Mouse (Mus musculus) thymus, postnatal 4 days (tissue): ENCODE results near the gene Olfr667.
"Not testable (repeated sequence)": the region's sequence is repeated elsewhere in the genome, so short reads cannot be mapped to it uniquely, and the experiment has no call there.

Experiments used
- DNase-seq: peaks from one replicate; pipeline ENCODE4 v3.0.0; 2021

Gene Olfr667

GRCm38 (mm10) chr7:104921382-104921781 is at the start of gene Olfr667:
Gene Olfr667, minus strand, starts transcription at chr7:104921482.
- no peak for DNase-seq

GRCm38 (mm10) chr7:104962520-104962919 is 41.2 kb upstream of the Olfr667 start, which contains the start of gene Olfr670:
Gene Olfr670, minus strand, starts transcription at chr7:104962620.
- no peak for DNase-seq

- DNase-seq, result not testable (repeated sequence)
These were observed 29.0 kb upstream of the Olfr667 start for GRCm38 (mm10) chr7:104950234-104950633.

GRCm38 (mm10) chr7:104933940-104934339 is 12.7 kb upstream of the Olfr667 start, which contains the start of gene Olfr669:
Gene Olfr669, plus strand, starts transcription at chr7:104934240.
- no peak for DNase-seq

- DNase-seq, result no peak
These were observed 6.7 kb upstream of the Olfr667 start, which contains the start of gene Olfr668 for GRCm38 (mm10) chr7:104927957-104928356. Gene Olfr668, minus strand, starts transcription at chr7:104928057.

GRCm38 (mm10) chr7:104895852-104896251 is 25.4 kb downstream of the Olfr667 start, which contains the start of gene Olfr666:
Gene Olfr666, minus strand, starts transcription at chr7:104895952.
- no peak for DNase-seq

- DNase-seq, result no peak
These were observed 43.6 kb downstream of the Olfr667 start, which contains the start of gene Olfr665 for GRCm38 (mm10) chr7:104877731-104878130. Gene Olfr665, plus strand, starts transcription at chr7:104878031.
